Mouse (Mus musculus) forelimb bud, embryonic 11.5 days (tissue): ENCODE measurements around the gene Rnpepl1.
A peak's percentile ranks its signal among the peaks of the same experiment; 100 is the strongest.

Experiments used
- DNase-seq: peaks from one replicate; pipeline ENCODE4 v3.0.0-alpha.2; 2012; ENCODE audit warnings: low read depth, low spot score

The Rnpepl1 gene

GRCm38 (mm10) chr1:92910239-92910885 is at the start of gene Rnpepl1:
Rnpepl1 (plus strand) TSS chr1:92910783.
- DNase-seq: peak; percentile 46

- no peak for DNase-seq
These were observed 49.1 kb upstream of the Rnpepl1 start for GRCm38 (mm10) chr1:92861503-92861902.

DNA sequence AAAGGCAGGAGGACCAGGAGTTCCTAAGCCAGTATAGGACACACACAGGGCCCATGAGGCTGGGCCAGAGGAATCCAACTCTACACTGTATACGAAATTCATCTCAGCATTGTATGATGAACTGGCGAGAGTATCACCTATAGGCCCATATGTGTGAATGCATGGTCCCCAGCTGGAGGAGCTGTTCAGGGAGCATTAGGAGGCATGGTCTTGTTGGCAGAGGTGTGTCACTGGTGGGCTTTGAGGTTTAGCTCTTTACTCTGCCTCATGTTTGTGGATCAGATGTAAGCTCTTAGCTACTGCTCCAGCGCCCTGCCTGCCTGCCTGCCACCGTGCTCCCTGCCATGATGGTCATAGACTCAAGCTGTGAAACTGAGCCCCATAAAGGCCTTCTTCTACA is 47.3 kb upstream of the Rnpepl1 start:
- DNase-seq: no peak

- no peak for DNase-seq
These were observed 44.4 kb upstream of the Rnpepl1 start for GRCm38 (mm10) chr1:92866170-92866569.

DNA sequence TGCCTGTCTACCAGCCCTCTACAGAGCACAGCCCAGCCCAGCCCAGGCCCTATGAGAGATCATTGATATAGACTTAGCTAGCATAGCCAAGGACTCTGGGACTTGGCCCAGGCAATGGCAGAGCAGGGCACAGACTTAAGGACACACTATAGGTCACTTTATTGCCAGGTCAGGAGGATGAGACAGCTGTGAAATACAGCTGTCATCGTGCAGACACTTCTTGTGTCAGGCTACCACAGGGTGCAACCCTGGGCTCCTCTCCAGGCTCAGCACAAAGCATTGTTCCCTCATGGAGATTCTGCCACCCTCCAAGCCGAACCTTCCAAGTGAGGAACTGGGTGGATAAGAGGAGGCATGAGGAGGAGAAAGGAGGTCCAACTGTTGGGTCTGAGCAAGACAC is 40.6 kb upstream of the Rnpepl1 start:
- DNase-seq: no peak

DNA sequence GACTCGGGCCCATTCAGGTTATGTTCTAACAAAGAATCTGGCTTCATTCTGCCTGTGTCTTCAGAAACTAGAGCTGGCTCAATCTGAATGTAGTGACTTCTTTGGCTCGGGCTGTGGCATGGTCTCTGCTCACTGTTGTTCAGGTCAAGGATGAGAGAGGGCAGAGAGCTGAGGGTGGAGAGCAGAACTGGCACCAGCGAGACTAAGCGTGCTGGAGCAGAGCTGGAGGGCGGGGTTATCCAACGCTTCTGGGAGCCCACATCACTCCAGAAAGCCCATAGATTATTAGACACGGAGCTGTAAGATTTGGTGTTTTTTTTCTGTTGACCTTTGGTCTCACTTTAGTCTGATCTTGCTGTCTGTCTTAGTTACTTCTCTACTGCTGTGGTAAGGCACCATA is 37.9 kb upstream of the Rnpepl1 start:
- no peak for DNase-seq

- no peak for DNase-seq
These were observed 36.6 kb upstream of the Rnpepl1 start for GRCm38 (mm10) chr1:92874011-92874410.

GRCm38 (mm10) chr1:92875360-92876111 is 35.0 kb upstream of the Rnpepl1 start:
- DNase-seq: no peak

DNA sequence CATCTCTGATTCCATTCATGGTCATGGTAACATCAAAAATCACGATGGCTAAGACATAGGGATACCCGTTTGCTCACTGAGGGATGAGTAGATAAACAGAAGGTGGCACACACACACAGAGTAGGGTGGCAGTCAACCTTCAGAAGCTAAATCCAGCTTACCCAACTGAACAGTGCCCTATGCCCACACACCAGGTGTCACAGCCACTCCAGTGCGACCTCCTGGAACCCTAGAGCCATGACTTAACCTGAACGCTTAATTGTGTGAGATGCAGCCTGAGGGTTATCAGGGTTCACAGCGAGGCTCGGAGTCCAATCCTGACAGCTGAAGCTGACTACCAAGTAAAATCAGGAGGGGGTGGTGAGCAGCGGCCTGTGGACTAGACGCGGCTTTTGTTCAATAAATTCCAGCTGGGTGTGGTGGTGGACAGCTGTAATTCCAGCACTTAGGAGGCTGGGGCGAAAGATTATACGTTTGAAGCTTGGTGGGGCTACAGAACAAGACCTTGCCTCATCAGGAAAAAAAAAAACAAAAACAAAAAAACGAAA is 33.1 kb upstream of the Rnpepl1 start:
- no peak for DNase-seq

GRCm38 (mm10) chr1:92878066-92878741 is 32.4 kb upstream of the Rnpepl1 start:
- DNase-seq: no peak

DNA sequence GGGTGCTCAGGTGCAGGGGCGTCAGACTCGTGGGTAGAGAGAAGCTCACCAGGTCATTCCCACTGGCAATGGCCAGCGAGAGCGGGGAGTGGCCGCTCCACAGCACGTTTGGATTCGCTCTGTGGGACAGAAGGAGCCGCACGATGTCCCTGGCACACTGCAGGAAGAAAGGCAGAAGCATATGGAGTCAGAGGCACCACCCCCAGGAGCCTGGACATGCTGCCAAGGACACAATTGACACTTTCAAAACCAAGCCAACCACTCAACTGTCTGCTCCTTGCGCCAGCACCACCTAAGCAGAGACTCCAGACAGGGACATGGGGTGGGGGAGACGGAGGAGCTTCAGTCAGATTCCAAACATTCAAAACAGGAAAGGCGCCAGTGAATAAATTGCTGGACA is 31.3 kb upstream of the Rnpepl1 start:
- no peak for DNase-seq

- no peak for DNase-seq
These were observed 30.5 kb upstream of the Rnpepl1 start for GRCm38 (mm10) chr1:92880101-92880500.

DNA sequence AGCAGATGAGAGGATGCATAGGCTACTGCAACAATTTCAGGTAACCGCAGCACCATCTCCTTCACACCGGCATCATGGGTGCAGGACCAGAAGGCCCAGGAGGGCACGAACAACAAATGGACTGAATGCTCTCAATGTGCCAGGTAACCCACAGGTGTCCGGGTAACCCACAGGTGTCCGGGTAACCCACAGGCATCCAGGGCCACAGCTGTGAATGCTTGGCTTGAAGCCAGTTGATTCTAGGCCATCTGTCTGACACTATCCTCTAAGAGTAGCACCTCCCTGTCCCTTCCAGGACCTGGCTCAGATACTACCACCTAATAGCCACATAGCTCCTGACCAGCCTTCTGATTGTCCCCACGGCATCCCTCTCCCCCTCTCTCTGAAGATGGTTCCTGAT is 28.6 kb upstream of the Rnpepl1 start:
- no peak for DNase-seq

DNA sequence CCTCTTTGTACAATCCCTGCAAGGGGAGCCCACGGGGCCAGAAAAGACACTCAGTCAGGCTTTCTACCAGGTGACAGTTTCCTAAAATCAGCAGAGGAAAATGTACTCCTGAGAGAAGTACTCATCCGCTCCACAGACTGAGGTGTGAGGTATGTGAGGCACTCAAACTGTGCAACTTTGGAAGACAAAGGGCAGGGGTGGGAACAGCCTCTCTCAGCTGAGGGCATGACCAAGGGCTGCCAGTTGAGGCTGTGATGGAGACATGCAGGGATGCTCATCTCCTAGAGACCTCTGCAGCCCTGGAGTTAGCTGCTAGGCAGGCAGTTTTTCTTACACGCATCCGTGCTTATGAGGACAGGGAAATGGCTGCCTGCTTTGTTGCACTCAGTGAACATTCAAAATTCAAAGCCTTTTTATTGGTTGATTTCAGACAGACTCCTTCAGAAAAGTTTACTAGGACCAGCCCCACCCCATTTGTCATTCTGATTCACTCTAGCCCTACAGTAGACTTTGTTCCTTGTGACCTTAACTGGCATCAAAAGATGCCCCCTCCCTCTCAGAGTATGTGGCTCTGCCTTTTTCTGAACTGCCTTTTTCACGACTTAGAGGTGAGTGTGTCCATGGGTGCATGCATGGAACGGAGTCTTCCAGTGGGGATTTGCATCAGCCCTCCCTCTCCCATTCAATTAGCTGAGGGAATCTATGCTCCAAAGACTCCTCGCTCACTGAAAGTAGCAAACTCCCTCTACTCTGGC is 21.5 kb upstream of the Rnpepl1 start:
- DNase-seq: no peak

DNA sequence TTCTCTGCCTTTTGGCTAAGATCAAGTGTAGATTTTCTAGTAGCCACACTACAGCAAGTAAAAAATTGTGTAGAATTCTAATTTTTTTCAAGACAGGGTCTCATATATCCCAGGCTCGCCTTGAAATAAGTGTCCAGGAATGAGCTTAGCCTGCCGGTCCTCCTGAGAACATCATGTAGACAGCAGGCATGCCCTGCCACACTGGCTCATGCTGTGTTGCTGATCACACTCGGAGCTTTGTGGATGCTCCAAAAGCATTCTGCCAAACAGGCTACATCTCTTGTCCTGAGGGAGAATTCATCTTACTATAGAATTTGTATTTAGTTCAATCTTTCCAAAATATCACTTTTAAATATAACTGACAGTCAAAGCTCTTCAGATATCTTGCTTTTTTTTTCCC is 17.8 kb upstream of the Rnpepl1 start:
- no peak for DNase-seq

GRCm38 (mm10) chr1:92893896-92894295 is 16.7 kb upstream of the Rnpepl1 start:
- DNase-seq: no peak

- DNase-seq: peak; percentile 84
These were observed 15.5 kb upstream of the Rnpepl1 start for GRCm38 (mm10) chr1:92895089-92895488.

DNA sequence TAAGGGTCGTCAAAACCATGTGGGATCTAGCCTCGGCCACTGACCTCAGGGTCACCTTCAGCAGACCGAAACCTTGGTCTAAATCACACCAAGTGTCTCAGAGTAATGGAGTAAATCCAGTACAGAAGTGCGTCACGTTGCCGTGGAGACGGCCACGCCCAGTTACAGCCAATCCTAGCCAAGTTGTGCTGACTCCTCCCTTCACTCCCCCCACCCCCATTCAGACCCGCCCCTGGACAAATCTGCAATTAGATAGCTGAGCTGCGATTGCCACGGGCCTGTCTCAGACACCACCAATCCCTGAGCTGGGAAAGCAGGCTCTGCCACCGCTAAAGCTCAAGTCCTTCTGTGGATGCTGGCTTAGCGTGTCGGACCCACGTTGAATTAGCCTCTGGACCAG is 7.8 kb upstream of the Rnpepl1 start, which contains the start of gene Ankmy1:
TSS of gene Ankmy1 (minus strand) at position 121 of the 400 bp plus-strand sequence.
- peak; percentile 65 for DNase-seq

DNA sequence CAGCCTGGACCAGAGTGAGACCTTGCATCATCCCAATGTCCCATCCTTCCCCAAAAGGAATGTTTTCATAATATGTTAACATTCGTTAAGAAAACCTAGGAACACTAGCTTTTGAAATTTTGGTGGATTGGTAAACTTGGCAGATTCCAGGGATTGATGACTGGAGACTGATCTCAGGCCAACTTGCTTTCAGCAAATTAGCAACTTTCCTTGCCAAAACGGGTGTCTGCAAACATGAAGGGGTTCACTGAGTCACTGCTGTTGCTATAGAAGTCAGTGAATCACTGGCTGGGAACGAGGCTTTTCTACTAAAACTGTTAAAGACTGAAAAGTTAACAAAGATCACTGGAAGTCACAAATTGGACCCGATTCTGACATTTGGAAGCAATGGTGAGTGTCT is 7.0 kb upstream of the Rnpepl1 start:
- no peak for DNase-seq

DNA sequence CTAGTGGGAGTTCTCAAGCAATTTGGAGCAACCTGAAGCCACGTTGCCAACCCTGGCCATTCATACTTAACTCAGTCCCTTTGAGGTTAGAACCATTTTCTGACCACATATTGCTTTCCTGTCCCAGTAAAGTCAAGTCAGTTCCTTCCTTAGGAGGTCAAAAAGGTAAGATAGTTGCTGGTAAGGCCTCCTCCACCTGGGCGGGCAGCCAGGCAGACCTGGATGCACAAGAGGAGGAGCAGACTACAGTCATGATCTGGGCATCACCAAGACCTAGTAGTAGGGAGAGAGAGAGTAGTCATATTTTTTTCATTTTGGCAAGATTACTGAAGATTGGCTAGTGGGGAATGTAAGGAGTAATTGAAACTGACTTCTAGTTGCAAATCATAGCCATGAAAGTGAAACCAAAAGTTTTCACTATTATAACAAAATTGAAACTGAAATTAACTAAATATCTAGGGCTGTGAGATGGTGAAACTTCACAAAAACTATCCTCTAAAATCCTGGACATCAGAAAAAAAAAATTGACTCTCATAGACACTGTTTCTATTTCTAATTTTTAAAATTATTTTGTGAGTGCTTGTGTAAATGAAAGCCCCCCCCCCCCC is 4.8 kb upstream of the Rnpepl1 start:
- no peak for DNase-seq
